Mouse (Mus musculus): ENCODE measurements around the gene Olfr490.

The Olfr490 gene

GRCm38 (mm10) chr7:108288834-108289233 is at the start of gene Olfr490:
TSS of gene Olfr490 (minus strand) at chr7:108288934.
- no peak for DNase-seq (ENCODE audit: extremely low spot score)

GRCm38 (mm10) chr7:108323574-108323973 is 34.8 kb upstream of the Olfr490 start, which contains the start of gene Olfr492:
TSS of gene Olfr492 (minus strand) at chr7:108323674.
- DNase-seq (ENCODE audit: extremely low spot score) = no peak

GRCm38 (mm10) chr7:108313151-108313550 is 24.4 kb upstream of the Olfr490 start, which contains the start of gene Olfr491:
TSS of gene Olfr491 (plus strand) at chr7:108313451.
- DNase-seq (ENCODE audit: extremely low spot score) = no peak

- no peak for DNase-seq (ENCODE audit: extremely low spot score)
These were observed 30.5 kb downstream of the Olfr490 start, which contains the start of gene Olfr488 for GRCm38 (mm10) chr7:108258247-108258646. TSS of gene Olfr488 (minus strand) at chr7:108258347.
